8 mouse cellular contexts compared by ENCODE assay signal in genomic region chrX:133691581-133692391, GRCm38 (mm10). TPM values are rescaled to one million over a fixed set of nuclear protein-coding genes. Genes with fewer than 3 reads are reported as not detected.
A peak's percentile ranks its signal among the peaks of the same experiment; 100 is the strongest.
DNase-seq lines count a peak whose midpoint lies in the region; ATAC-seq and TF ChIP-seq lines count a peak whose summit lies in the region.

No protein-coding gene starts in this region.

- DNase-seq in testis, postnatal 10 days (ENCODE audit: low spot score): peak; percentile 59
- no peak for DNase-seq in testis, postnatal 14 days (ENCODE audit: low spot score)
- no peak for DNase-seq in heart, embryonic 10.5 days (ENCODE audit: low spot score)
- peak; percentile 78 for DNase-seq in kidney, adult 9 months
- peak; percentile 55 for DNase-seq in telencephalon, adult 2 months (ENCODE audit: low read depth, low spot score)

- peak; percentile 46; the same call in 1 of the 2 replicates for TF ChIP-seq CTCF in cortical plate, adult 2 months (IDR thresholded peaks at IDR 0.05; ENCODE audit: extremely low read depth, insufficient read depth, low read length)

- peak overlapping the region; percentile 57; the same call in 1 of the 2 replicates for H3K27ac ChIP-seq in cortical plate, adult 2 months (ENCODE audit: insufficient read depth, low read length)
- no peak overlapping the region for H3K27ac ChIP-seq in heart, embryonic 10.5 days
- H3K27ac ChIP-seq in limb, embryonic 13.5 days: no peak overlapping the region
- peak overlapping the region; percentile 71 for H3K27ac ChIP-seq in midbrain, embryonic 13.5 days

- H3K9ac ChIP-seq in limb, embryonic 13.5 days: no peak overlapping the region
- H3K9ac ChIP-seq in midbrain, embryonic 13.5 days (replicated peaks): peak overlapping the region; percentile 49

- peak overlapping the region; percentile 79 for H3K4me2 ChIP-seq in limb, embryonic 13.5 days (replicated peaks)
- peak overlapping the region; percentile 77 for H3K4me2 ChIP-seq in midbrain, embryonic 13.5 days (replicated peaks)

- WGBS in heart, embryonic 10.5 days: 12% methylated on average over 12 of the region's 12 CpGs
- WGBS in limb, embryonic 13.5 days: 13% methylated on average over 12 of the region's 12 CpGs
- WGBS in midbrain, embryonic 13.5 days: 13% methylated on average over 12 of the region's 12 CpGs

- H3K9me3 ChIP-seq in heart, embryonic 10.5 days: no peaks in the 10 kb centered on the region
- no peaks in the 10 kb centered on the region for H3K9me3 ChIP-seq in limb, embryonic 13.5 days
- H3K9me3 ChIP-seq in midbrain, embryonic 13.5 days: no peaks in the 10 kb centered on the region

- H3K4me3 ChIP-seq in cortical plate, adult 2 months (ENCODE audit: insufficient read depth, low read length): peak overlapping the region; percentile 44
- H3K4me3 ChIP-seq in heart, embryonic 10.5 days: peak overlapping the region; percentile 47
- H3K4me3 ChIP-seq in limb, embryonic 13.5 days: peak overlapping the region; percentile 54
- H3K4me3 ChIP-seq in midbrain, embryonic 13.5 days (replicated peaks): peak overlapping the region; percentile 58

- no peak for ATAC-seq in limb, embryonic 13.5 days (ENCODE audit: low FRiP score, low read depth)
- no peak for ATAC-seq in midbrain, embryonic 13.5 days

- peaks cover 44% of the 10 kb centered on the region for H3K27me3 ChIP-seq in heart, embryonic 10.5 days (ENCODE audit: insufficient read depth, poor library complexity, severe bottlenecking)
- H3K27me3 ChIP-seq in limb, embryonic 13.5 days: peaks cover 53% of the 10 kb centered on the region
- H3K27me3 ChIP-seq in midbrain, embryonic 13.5 days: peaks cover 2% of the 10 kb centered on the region; the same call in 1 of the 2 replicates

- no peak for TF ChIP-seq POLR2A in cortical plate, adult 2 months (IDR thresholded peaks at IDR 0.05; ENCODE audit: extremely low read depth, insufficient read depth, low read length)

- no peaks in the 10 kb centered on the region; the same call in 1 of the 2 replicates for H3K4me1 ChIP-seq in cortical plate, adult 2 months (ENCODE audit: control insufficient read depth, insufficient read depth, low read length)
- H3K4me1 ChIP-seq in heart, embryonic 10.5 days: no peaks in the 10 kb centered on the region
- H3K4me1 ChIP-seq in limb, embryonic 13.5 days: no peaks in the 10 kb centered on the region
- H3K4me1 ChIP-seq in midbrain, embryonic 13.5 days (replicated peaks): no peaks in the 10 kb centered on the region

- H3K36me3 ChIP-seq in heart, embryonic 10.5 days: no peaks in the 10 kb centered on the region
- no peaks in the 10 kb centered on the region for H3K36me3 ChIP-seq in limb, embryonic 13.5 days
- no peaks in the 10 kb centered on the region for H3K36me3 ChIP-seq in midbrain, embryonic 13.5 days

RNA-seq across cellular contexts. Expression of gene Pcdh19, which starts 3.0 kb away (rescaled TPM):
- polyA plus RNA-seq in cortical plate, adult 2 months (2012; rRNA removed): 10.9 and 11.4 TPM in 2 replicates
- polyA plus RNA-seq in heart, embryonic 10.5 days (2016; fragmentation: Nextera tagmentation; extraction: Ambion mirVana): 0.48 and 0.49 TPM in 2 replicates
- 5.1 and 6.7 TPM in 2 replicates for polyA plus RNA-seq in limb, embryonic 13.5 days (2015; fragmentation: Nextera tagmentation; extraction: Ambion mirVana)
- 14.4 and 15.2 TPM in 2 replicates for polyA plus RNA-seq in midbrain, embryonic 13.5 days (2015; fragmentation: Nextera tagmentation; extraction: Ambion mirVana)

Comparison
In these comparisons a context has a peak if more than half of its experiments do, and no peak if none do; other contexts are left out.
1. DNase-seq: peak in testis, postnatal 10 days (single experiment), kidney, adult 9 months (single experiment) and telencephalon, adult 2 months (single experiment); none in testis, postnatal 14 days (single experiment) and heart, embryonic 10.5 days (single experiment).
2. H3K27ac ChIP-seq: peak in cortical plate, adult 2 months (single experiment) and midbrain, embryonic 13.5 days (single experiment); none in heart, embryonic 10.5 days (single experiment) and limb, embryonic 13.5 days (single experiment).
3. Peak in every context shown above with its lines, with median percentiles within 50 percentile points of each other: H3K4me3 ChIP-seq.